Mouse (Mus musculus): ENCODE measurements around the gene Mrc2. TPM values are rescaled to one million over a fixed set of nuclear protein-coding genes. Genes with fewer than 3 reads are reported as not detected.

Mrc2 gene
- polyA plus RNA-seq, 1 experiment, result 17.3 TPM

GRCm38 (mm10) chr11:105311291-105311975 lies 19.0 kb downstream of the Mrc2 start:
- DNase-seq (ENCODE audit: low read depth), result peak; percentile 5
- TF ChIP-seq POLR2A (IDR thresholded peaks at IDR 0.05; ENCODE audit: borderline replicate concordance, extremely low read depth, insufficient read depth, insufficient read length, poor library complexity, severe bottlenecking) (no peak), CTCF (IDR thresholded peaks at IDR 0.05; ENCODE audit: borderline replicate concordance, extremely low read depth, insufficient read depth, insufficient read length) (no peak)

GRCm38 (mm10) chr11:105312311-105312942 lies 20.0 kb downstream of the Mrc2 start:
- TF ChIP-seq POLR2A (IDR thresholded peaks at IDR 0.05; ENCODE audit: borderline replicate concordance, extremely low read depth, insufficient read depth, insufficient read length, poor library complexity, severe bottlenecking), result no peak
- TF ChIP-seq CTCF (IDR thresholded peaks at IDR 0.05; ENCODE audit: borderline replicate concordance, extremely low read depth, insufficient read depth, insufficient read length), result no peak
- peak; percentile 50 for DNase-seq (ENCODE audit: low read depth)

- peak; percentile 37 for DNase-seq (ENCODE audit: low read depth)
- TF ChIP-seq CTCF (IDR thresholded peaks at IDR 0.05; ENCODE audit: borderline replicate concordance, extremely low read depth, insufficient read depth, insufficient read length) (no peak), POLR2A (IDR thresholded peaks at IDR 0.05; ENCODE audit: borderline replicate concordance, extremely low read depth, insufficient read depth, insufficient read length, poor library complexity, severe bottlenecking) (no peak)
Measured at GRCm38 (mm10) chr11:105312972-105313632, 20.7 kb downstream of the Mrc2 start.

GRCm38 (mm10) chr11:105313633-105314014 lies 21.2 kb downstream of the Mrc2 start:
- no peak for DNase-seq (ENCODE audit: low read depth)
- no peak for TF ChIP-seq CTCF (IDR thresholded peaks at IDR 0.05; ENCODE audit: borderline replicate concordance, extremely low read depth, insufficient read depth, insufficient read length)
- no peak for TF ChIP-seq POLR2A (IDR thresholded peaks at IDR 0.05; ENCODE audit: borderline replicate concordance, extremely low read depth, insufficient read depth, insufficient read length, poor library complexity, severe bottlenecking)

GRCm38 (mm10) chr11:105315296-105315695 lies 22.9 kb downstream of the Mrc2 start:
- no peak for DNase-seq (ENCODE audit: low read depth)
- no peak for TF ChIP-seq POLR2A (IDR thresholded peaks at IDR 0.05; ENCODE audit: borderline replicate concordance, extremely low read depth, insufficient read depth, insufficient read length, poor library complexity, severe bottlenecking)

GRCm38 (mm10) chr11:105316121-105316520 lies 23.7 kb downstream of the Mrc2 start:
- no peak for DNase-seq (ENCODE audit: low read depth)
- TF ChIP-seq CTCF (IDR thresholded peaks at IDR 0.05; ENCODE audit: borderline replicate concordance, extremely low read depth, insufficient read depth, insufficient read length) (no peak), POLR2A (IDR thresholded peaks at IDR 0.05; ENCODE audit: borderline replicate concordance, extremely low read depth, insufficient read depth, insufficient read length, poor library complexity, severe bottlenecking) (no peak)

GRCm38 (mm10) chr11:105317769-105318168 lies 25.3 kb downstream of the Mrc2 start:
- TF ChIP-seq CTCF (IDR thresholded peaks at IDR 0.05; ENCODE audit: borderline replicate concordance, extremely low read depth, insufficient read depth, insufficient read length), result no peak
- TF ChIP-seq POLR2A (IDR thresholded peaks at IDR 0.05; ENCODE audit: borderline replicate concordance, extremely low read depth, insufficient read depth, insufficient read length, poor library complexity, severe bottlenecking), result no peak
- no peak for DNase-seq (ENCODE audit: low read depth)

GRCm38 (mm10) chr11:105321090-105321489 lies 28.6 kb downstream of the Mrc2 start:
- DNase-seq (ENCODE audit: low read depth), result no peak
- TF ChIP-seq POLR2A (IDR thresholded peaks at IDR 0.05; ENCODE audit: borderline replicate concordance, extremely low read depth, insufficient read depth, insufficient read length, poor library complexity, severe bottlenecking) (no peak), CTCF (IDR thresholded peaks at IDR 0.05; ENCODE audit: borderline replicate concordance, extremely low read depth, insufficient read depth, insufficient read length) (no peak)

- TF ChIP-seq CTCF (IDR thresholded peaks at IDR 0.05; ENCODE audit: borderline replicate concordance, extremely low read depth, insufficient read depth, insufficient read length) (no peak), POLR2A (IDR thresholded peaks at IDR 0.05; ENCODE audit: borderline replicate concordance, extremely low read depth, insufficient read depth, insufficient read length, poor library complexity, severe bottlenecking) (no peak)
- DNase-seq (ENCODE audit: low read depth), result no peak
Measured at GRCm38 (mm10) chr11:105323530-105323929, 31.1 kb downstream of the Mrc2 start.

- TF ChIP-seq POLR2A (IDR thresholded peaks at IDR 0.05; ENCODE audit: borderline replicate concordance, extremely low read depth, insufficient read depth, insufficient read length, poor library complexity, severe bottlenecking), result no peak
- no peak for TF ChIP-seq CTCF (IDR thresholded peaks at IDR 0.05; ENCODE audit: borderline replicate concordance, extremely low read depth, insufficient read depth, insufficient read length)
- no peak for DNase-seq (ENCODE audit: low read depth)
Measured at GRCm38 (mm10) chr11:105327101-105327500, 34.7 kb downstream of the Mrc2 start.

- TF ChIP-seq CTCF (IDR thresholded peaks at IDR 0.05; ENCODE audit: borderline replicate concordance, extremely low read depth, insufficient read depth, insufficient read length), result no peak
- TF ChIP-seq POLR2A (IDR thresholded peaks at IDR 0.05; ENCODE audit: borderline replicate concordance, extremely low read depth, insufficient read depth, insufficient read length, poor library complexity, severe bottlenecking), result no peak
- no peak for DNase-seq (ENCODE audit: low read depth)
Measured at GRCm38 (mm10) chr11:105329962-105330361, 37.5 kb downstream of the Mrc2 start.

Measured in brain, embryonic 14.5 days (tissue).